Comparison of ENCODE assay signal across 8 mouse cellular contexts in genomic region chr2:165473003-165473402, GRCm38 (mm10). TPM values are rescaled to one million over a fixed set of nuclear protein-coding genes. Genes with fewer than 3 reads are reported as not detected.
DNase-seq lines count a peak whose midpoint lies in the region; ATAC-seq and TF ChIP-seq lines count a peak whose summit lies in the region.

Gene Slc13a3 (minus strand): TSS chr2:165473230.

- H3K36me3 ChIP-seq in heart, embryonic 10.5 days: no peaks in the 10 kb centered on the region
- no peaks in the 10 kb centered on the region for H3K36me3 ChIP-seq in hindbrain, postnatal 0 days (ENCODE audit: insufficient read depth, low read length)
- no peaks in the 10 kb centered on the region for H3K36me3 ChIP-seq in limb, embryonic 14.5 days (ENCODE audit: control insufficient read depth, insufficient read depth, low read length)

- 2% methylated on average over 35 of the region's 35 CpGs for WGBS in heart, embryonic 10.5 days
- 2% methylated on average over 32 of the region's 35 CpGs for WGBS in hindbrain, postnatal 0 days
- WGBS in limb, embryonic 14.5 days: 2% methylated on average over 34 of the region's 35 CpGs
- WGBS in olfactory bulb, adult 2 months: 4% methylated on average over 34 of the region's 35 CpGs

- no peak for DNase-seq in heart, embryonic 10.5 days (ENCODE audit: low spot score)
- DNase-seq in heart, adult 11 months: no peak
- DNase-seq in hindbrain, postnatal 0 days (ENCODE audit: low spot score): peak; percentile 36
- DNase-seq in limb, embryonic 14.5 days (ENCODE audit: low spot score): no peak
- no peak for DNase-seq in cerebellum, adult 8-10 months

- H3K27ac ChIP-seq in heart, embryonic 10.5 days: peak within 1 kb of the TSS; percentile 47
- no peak within 1 kb of the TSS for H3K27ac ChIP-seq in cortical plate, adult 2 months (ENCODE audit: insufficient read depth, low read length)
- no peak within 1 kb of the TSS for H3K27ac ChIP-seq in hindbrain, postnatal 0 days
- H3K27ac ChIP-seq in limb, embryonic 14.5 days (replicated peaks; ENCODE audit: low read depth, low read length): no peak within 1 kb of the TSS
- no peak within 1 kb of the TSS for H3K27ac ChIP-seq in olfactory bulb, adult 2 months (ENCODE audit: insufficient read depth, low read depth, low read length)

- peak; percentile 53; the same call in 1 of the 2 replicates for ATAC-seq in hindbrain, postnatal 0 days
- ATAC-seq in limb, embryonic 14.5 days (ENCODE audit: low FRiP score, low read depth): no peak
- no peak for ATAC-seq in megakaryocyte progenitor cell, adult 5-6 weeks (replicated peaks; ENCODE audit: poor library complexity)

- no peak for TF ChIP-seq POLR2A in cortical plate, adult 2 months (IDR thresholded peaks at IDR 0.05; ENCODE audit: extremely low read depth, insufficient read depth, low read length)
- no peak for TF ChIP-seq POLR2A in limb, embryonic 14.5 days (IDR thresholded peaks at IDR 0.05; ENCODE audit: borderline replicate concordance, extremely low read depth, insufficient read depth, insufficient read length)
- TF ChIP-seq POLR2A in olfactory bulb, adult 2 months (IDR thresholded peaks at IDR 0.05; ENCODE audit: insufficient read depth, low read depth, low read length): peak; percentile 35; the same call in 1 of the 2 replicates

- H3K9me3 ChIP-seq in heart, embryonic 10.5 days: no peaks in the 10 kb centered on the region
- H3K9me3 ChIP-seq in hindbrain, postnatal 0 days (ENCODE audit: low read length): no peaks in the 10 kb centered on the region
- H3K9me3 ChIP-seq in limb, embryonic 14.5 days (ENCODE audit: control insufficient read depth, low read length): no peaks in the 10 kb centered on the region

- no peak for TF ChIP-seq CTCF in cortical plate, adult 2 months (IDR thresholded peaks at IDR 0.05; ENCODE audit: extremely low read depth, insufficient read depth, low read length)
- no peak for TF ChIP-seq CTCF in hindbrain, postnatal 0 days (IDR thresholded peaks at IDR 0.05; ENCODE audit: low read depth)
- TF ChIP-seq CTCF in olfactory bulb, adult 2 months (IDR thresholded peaks at IDR 0.05; ENCODE audit: insufficient read depth, low read depth, low read length): no peak

- peak within 1 kb of the TSS; percentile 21; the same call in 1 of the 2 replicates for H3K9ac ChIP-seq in hindbrain, postnatal 0 days (replicated peaks; ENCODE audit: low read length)
- H3K9ac ChIP-seq in limb, embryonic 14.5 days (ENCODE audit: low read depth, low read length, severe bottlenecking): no peak within 1 kb of the TSS

- H3K4me2 ChIP-seq in hindbrain, postnatal 0 days (ENCODE audit: low read depth, low read length): peak within 1 kb of the TSS; percentile 55
- H3K4me2 ChIP-seq in limb, embryonic 14.5 days (replicated peaks; ENCODE audit: low read depth, low read length, severe bottlenecking): 0 out of 2 replicates have a peak within 1 kb of the TSS, but pooled peaks have one; percentile 7

- peaks cover 32% of the 10 kb centered on the region for H3K4me1 ChIP-seq in heart, embryonic 10.5 days
- H3K4me1 ChIP-seq in cortical plate, adult 2 months (ENCODE audit: control insufficient read depth, insufficient read depth, low read length): no peaks in the 10 kb centered on the region
- H3K4me1 ChIP-seq in hindbrain, postnatal 0 days (ENCODE audit: insufficient read depth, low read length): no peaks in the 10 kb centered on the region
- H3K4me1 ChIP-seq in limb, embryonic 14.5 days (ENCODE audit: control insufficient read depth, insufficient read depth, low read length): no peaks in the 10 kb centered on the region
- peaks cover 8% of the 10 kb centered on the region for H3K4me1 ChIP-seq in olfactory bulb, adult 2 months (ENCODE audit: control insufficient read depth, insufficient read depth, low read length)

- H3K27me3 ChIP-seq in heart, embryonic 10.5 days (ENCODE audit: insufficient read depth, poor library complexity, severe bottlenecking): peaks cover 69% of the 10 kb centered on the region
- H3K27me3 ChIP-seq in hindbrain, postnatal 0 days (ENCODE audit: insufficient read depth, low read length): no peaks in the 10 kb centered on the region; the same call in 1 of the 2 replicates
- peaks cover 15% of the 10 kb centered on the region for H3K27me3 ChIP-seq in limb, embryonic 14.5 days (ENCODE audit: control insufficient read depth, insufficient read depth, low read length)

- peak within 1 kb of the TSS; percentile 54 for H3K4me3 ChIP-seq in heart, embryonic 10.5 days
- no peak within 1 kb of the TSS for H3K4me3 ChIP-seq in cortical plate, adult 2 months (ENCODE audit: insufficient read depth, low read length)
- peak within 1 kb of the TSS; percentile 18; the same call in 1 of the 2 replicates for H3K4me3 ChIP-seq in hindbrain, postnatal 0 days (ENCODE audit: low read length)
- peak within 1 kb of the TSS; percentile 13; the same call in 1 of the 2 replicates for H3K4me3 ChIP-seq in limb, embryonic 14.5 days (replicated peaks; ENCODE audit: low read length)
- peak within 1 kb of the TSS; percentile 23 for H3K4me3 ChIP-seq in olfactory bulb, adult 2 months (ENCODE audit: insufficient read depth, low read depth, low read length)

RNA-seq across cellular contexts. Expression of gene Slc13a3, which starts in this region (rescaled TPM):
- 0.14 and 0.53 TPM in 2 replicates for polyA plus RNA-seq in heart, embryonic 10.5 days (2016; fragmentation: Nextera tagmentation; extraction: Ambion mirVana)
- polyA plus RNA-seq in cortical plate, adult 2 months (2012; rRNA removed): 14.0 and 16.0 TPM in 2 replicates
- total RNA-seq in hindbrain, postnatal 0 days (2014; rRNA removed): 25.2 and 29.3 TPM in 2 replicates
- polyA plus RNA-seq in hindbrain, postnatal 0 days (2015; fragmentation: Nextera tagmentation; extraction: Ambion mirVana): 15.5 and 17.8 TPM in 2 replicates
- polyA plus RNA-seq in limb, embryonic 14.5 days (2012; rRNA removed): 0.23 and 0.31 TPM in 2 replicates
- polyA plus RNA-seq in limb, embryonic 14.5 days (2014; fragmentation: Nextera tagmentation; extraction: Ambion mirVana): 0.26 and 0.47 TPM in 2 replicates
- polyA plus RNA-seq in olfactory bulb, adult 2 months (2012; ENCODE audit: insufficient read depth, insufficient read length, low replicate concordance, missing spikeins): not detected in 2 replicates
- 0.15 TPM in 1 of 2 replicates, not detected in the other for total RNA-seq in megakaryocyte progenitor cell, adult 5-6 weeks (2015)
- total RNA-seq in megakaryocyte progenitor cell, adult 5-6 weeks (2017): 0.08 TPM in 1 of 2 replicates, not detected in the other

Comparison
In these comparisons a context has a peak if more than half of its experiments do, and no peak if none do; other contexts are left out.
1. RNA of gene Slc13a3 (total RNA-seq): 25.2 to 29.3 TPM in hindbrain, postnatal 0 days; 0.08 to 0.15 TPM in megakaryocyte progenitor cell, adult 5-6 weeks; every median in the first group is over 10 times any median in the second.